Comparison of ENCODE assay signal across 8 mouse cellular contexts in the genomic region with DNA sequence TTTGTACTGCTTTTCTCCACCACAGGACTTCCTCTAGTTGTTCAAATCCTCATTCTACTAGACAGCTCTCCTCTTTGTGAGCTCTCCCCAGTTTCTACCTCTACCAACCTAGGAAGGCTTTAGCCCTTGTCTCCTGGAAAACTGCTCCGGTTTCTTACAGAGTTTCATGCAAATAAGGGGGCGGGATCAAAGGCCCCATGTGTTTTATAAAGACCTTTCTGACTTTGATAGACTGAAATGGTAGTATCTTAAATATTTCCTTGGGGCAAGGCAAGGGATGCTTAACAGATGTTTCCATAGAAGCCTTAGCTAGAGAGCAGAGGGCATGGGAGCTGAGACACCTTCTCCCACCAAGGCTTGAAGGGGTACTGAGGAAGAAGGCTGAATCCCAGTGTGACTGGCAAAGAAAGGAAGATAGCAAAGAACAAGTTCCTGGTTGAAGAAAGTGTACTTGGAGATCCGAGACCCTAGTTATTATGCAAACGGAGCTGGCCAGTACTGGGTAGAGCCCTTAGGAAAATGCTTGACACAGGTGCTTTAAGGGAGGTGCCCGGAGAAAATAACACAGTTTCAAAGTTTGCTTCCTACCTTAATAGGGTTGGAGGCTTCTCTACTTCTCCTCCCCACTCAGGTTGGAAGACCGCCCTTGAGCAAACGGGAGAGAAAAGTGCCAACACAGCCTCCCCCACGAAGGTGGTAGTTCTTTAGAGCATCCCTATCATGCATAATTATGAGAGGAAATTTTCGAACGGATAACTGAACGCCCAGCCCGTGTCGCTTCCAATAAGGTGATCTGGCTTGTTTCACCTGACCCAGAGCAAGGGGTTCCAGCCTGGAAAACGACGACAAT. TPM values are rescaled to one million over a fixed set of nuclear protein-coding genes. Genes with fewer than 3 reads are reported as not detected.
DNase-seq lines count a peak whose midpoint lies in the region; ATAC-seq lines count a peak whose summit lies in the region.

A gene (plus strand): TSS at position 657 of the 850 bp plus-strand sequence.

- DNase-seq in frontal cortex, postnatal 10 days (ENCODE audit: low spot score in 2 of 2): no peak
- DNase-seq in urinary bladder, adult 2 months (ENCODE audit: low spot score): no peak
- DNase-seq in urinary bladder, postnatal 14 days (ENCODE audit: low spot score): no peak
- peak; percentile 32 for DNase-seq in hindbrain, embryonic 11.5 days (ENCODE audit: low spot score)
- DNase-seq in ovary, postnatal 36 days (ENCODE audit: low spot score): no peak
- DNase-seq in cerebellum, adult 8-10 months: no peak

- H3K36me3 ChIP-seq in hindbrain, embryonic 11.5 days (ENCODE audit: control insufficient read depth, insufficient read depth, low read length): no peaks in the 10 kb centered on the region
- no peaks in the 10 kb centered on the region for H3K36me3 ChIP-seq in liver, embryonic 12.5 days

- peak within 1 kb of the TSS; percentile 100 for H3K9ac ChIP-seq in hindbrain, embryonic 11.5 days (ENCODE audit: low read depth, low read length)
- peak within 1 kb of the TSS; percentile 76 for H3K9ac ChIP-seq in liver, embryonic 12.5 days

- peaks cover 13% of the 10 kb centered on the region for H3K4me1 ChIP-seq in hindbrain, embryonic 11.5 days (replicated peaks; ENCODE audit: control insufficient read depth, insufficient read depth, low read length)
- H3K4me1 ChIP-seq in liver, embryonic 12.5 days: peaks cover 31% of the 10 kb centered on the region

- H3K4me2 ChIP-seq in hindbrain, embryonic 11.5 days (replicated peaks; ENCODE audit: low read depth, low read length): peak within 1 kb of the TSS; percentile 89
- H3K4me2 ChIP-seq in liver, embryonic 12.5 days: peak within 1 kb of the TSS; percentile 99

- 3% methylated on average over 15 of the region's 15 CpGs for WGBS in hindbrain, embryonic 11.5 days
- 7% methylated on average over 15 of the region's 15 CpGs for WGBS in liver, embryonic 12.5 days (ENCODE audit: insufficient replicate concordance)

- peak within 1 kb of the TSS; percentile 96 for H3K27ac ChIP-seq in hindbrain, embryonic 11.5 days (ENCODE audit: low read depth, low read length)
- H3K27ac ChIP-seq in liver, embryonic 12.5 days: peak within 1 kb of the TSS; percentile 32; the same call in 1 of the 2 replicates

- H3K9me3 ChIP-seq in hindbrain, embryonic 11.5 days (ENCODE audit: control insufficient read depth, low read length): no peaks in the 10 kb centered on the region
- no peaks in the 10 kb centered on the region for H3K9me3 ChIP-seq in liver, embryonic 12.5 days (replicated peaks)

- H3K4me3 ChIP-seq in hindbrain, embryonic 11.5 days (ENCODE audit: low read depth, low read length): peak within 1 kb of the TSS; percentile 93
- peak within 1 kb of the TSS; percentile 71 for H3K4me3 ChIP-seq in liver, embryonic 12.5 days

- ATAC-seq in frontal cortex, adult (ENCODE audit: low TSS enrichment): 0 out of 2 replicates have a peak, but pooled peaks have one; percentile 17
- peak; percentile 20 for ATAC-seq in hindbrain, embryonic 11.5 days (ENCODE audit: low FRiP score)
- no peak; the same call in 1 of the 2 replicates for ATAC-seq in liver, embryonic 12.5 days

- H3K27me3 ChIP-seq in hindbrain, embryonic 11.5 days (ENCODE audit: control insufficient read depth, insufficient read depth, low read length): no peaks in the 10 kb centered on the region
- peaks cover 42% of the 10 kb centered on the region for H3K27me3 ChIP-seq in liver, embryonic 12.5 days (replicated peaks)

RNA-seq across cellular contexts. Expression of the gene that starts here (rescaled TPM):
- polyA plus RNA-seq in urinary bladder, adult 2 months (2012; rRNA removed): 11.6 and 13.1 TPM in 2 replicates
- polyA plus RNA-seq in hindbrain, embryonic 11.5 days (2014; fragmentation: Nextera tagmentation; extraction: Ambion mirVana): 15.7 and 21.2 TPM in 2 replicates
- 1.8 and 1.9 TPM in 2 replicates for polyA plus RNA-seq in liver, embryonic 12.5 days (2016; fragmentation: Nextera tagmentation; extraction: Ambion mirVana)
